Mouse (Mus musculus): Measurements from ENCODE around the gene Prss57.

GRCm38 (mm10) chr10:79822372-79822771 lies 31.6 kb upstream of the Prss57 start:
- TF ChIP-seq TAL1 (conservative IDR thresholded peaks at IDR 0.05; ENCODE audit: low read depth, low read length) (no peak), POLR2AphosphoS5 (IDR thresholded peaks at IDR 0.05; ENCODE audit: insufficient replicate concordance, low read depth, low read length) (no peak), CTCF (IDR thresholded peaks at IDR 0.05; ENCODE audit: low read depth, low read length) (no peak)

Measured in G1E (cell line).